Mouse (Mus musculus): ENCODE results near the gene Stk16. TPM values are rescaled to one million over a fixed set of nuclear protein-coding genes. Genes with fewer than 3 reads are reported as not detected.

Stk16 gene
- polyA plus RNA-seq, 1 experiment = not detected

DNA sequence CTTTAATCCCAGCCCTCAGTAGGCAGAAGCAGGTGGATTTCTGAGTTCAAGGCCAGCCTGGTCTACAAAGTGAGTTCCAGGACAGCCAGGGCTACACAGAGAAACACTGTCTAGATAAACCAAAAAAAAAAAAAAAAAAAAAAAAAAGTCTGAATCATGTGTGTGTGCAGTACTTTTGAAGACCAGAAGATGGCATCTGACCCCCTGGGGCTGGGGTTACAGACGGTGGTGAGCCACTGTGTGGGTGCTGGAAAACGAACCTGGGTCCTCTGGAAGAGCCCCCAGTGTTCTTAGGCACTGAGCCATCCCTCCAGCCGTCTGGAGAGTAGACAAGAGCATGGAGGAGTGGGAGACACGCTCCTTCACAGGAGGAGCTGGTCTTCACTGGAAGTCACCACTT is 28.5 kb upstream of the Stk16 start:
- Histone ChIP-seq H3K4me3 (ENCODE audit: insufficient read depth, low read depth, low read length) (no peak overlapping the region), H3K27ac (ENCODE audit: insufficient read depth, low read depth, low read length) (no peak overlapping the region), H3K4me1 (ENCODE audit: control insufficient read depth, insufficient read depth, low read length) (peaks cover 11% of the 10 kb centered on the region)
- 73% methylated on average over 4 of the region's 4 CpGs for WGBS
- TF ChIP-seq CTCF (IDR thresholded peaks at IDR 0.05; ENCODE audit: insufficient read depth, low read depth, low read length) (no peak; the same call in 1 of the 2 replicates), POLR2A (IDR thresholded peaks at IDR 0.05; ENCODE audit: insufficient read depth, low read depth, low read length) (no peak)

DNA sequence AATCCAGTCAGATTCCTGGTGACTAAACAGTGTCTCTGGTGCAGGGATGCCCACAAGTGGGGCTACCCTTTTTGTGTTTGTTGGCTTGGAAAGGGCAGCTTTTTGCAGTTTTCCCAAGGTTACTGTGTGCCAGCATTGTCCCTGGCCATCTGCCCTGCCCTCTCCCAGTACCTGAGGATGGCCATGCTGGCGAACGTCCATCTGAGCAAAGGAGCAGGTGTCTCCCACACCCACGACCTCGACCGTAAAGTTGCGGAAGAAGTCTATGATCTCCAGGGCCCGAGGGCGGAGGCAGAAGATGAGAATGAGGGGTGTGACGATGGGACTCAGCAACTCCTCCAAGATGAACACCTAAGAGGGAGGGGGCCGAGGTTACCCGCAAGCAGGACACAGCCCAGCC is 25.1 kb upstream of the Stk16 start:
- H3K27ac ChIP-seq (ENCODE audit: insufficient read depth, low read depth, low read length) = no peak overlapping the region
- no peak for TF ChIP-seq POLR2A (IDR thresholded peaks at IDR 0.05; ENCODE audit: insufficient read depth, low read depth, low read length)
- TF ChIP-seq CTCF (IDR thresholded peaks at IDR 0.05; ENCODE audit: insufficient read depth, low read depth, low read length) = no peak
- no peak overlapping the region for H3K4me3 ChIP-seq (ENCODE audit: insufficient read depth, low read depth, low read length)
- H3K4me1 ChIP-seq (ENCODE audit: control insufficient read depth, insufficient read depth, low read length) = peaks cover 6% of the 10 kb centered on the region
- 92% methylated on average over 11 of the region's 11 CpGs for WGBS

DNA sequence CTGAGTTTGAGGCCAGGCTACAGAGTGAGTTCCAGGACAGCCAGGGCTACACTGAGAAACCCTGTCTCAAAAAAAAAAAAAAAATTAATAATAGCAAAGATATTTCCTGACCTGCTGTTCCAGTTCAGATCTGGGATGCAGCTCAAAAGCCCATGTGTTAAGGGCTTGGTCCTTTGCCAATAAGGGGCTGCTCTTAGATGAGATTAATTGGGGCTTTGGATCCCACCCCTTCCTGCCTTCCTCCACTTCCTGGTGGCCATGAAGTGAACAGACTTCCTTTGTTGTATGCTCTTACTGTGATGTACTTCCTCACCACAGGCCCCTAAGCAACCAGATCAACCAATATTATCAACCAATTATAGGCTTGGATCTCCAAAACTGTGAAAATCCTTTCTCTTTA is 23.5 kb upstream of the Stk16 start:
- no peak overlapping the region for H3K27ac ChIP-seq (ENCODE audit: insufficient read depth, low read depth, low read length)
- TF ChIP-seq POLR2A (IDR thresholded peaks at IDR 0.05; ENCODE audit: insufficient read depth, low read depth, low read length) (no peak), CTCF (IDR thresholded peaks at IDR 0.05; ENCODE audit: insufficient read depth, low read depth, low read length) (no peak)

DNA sequence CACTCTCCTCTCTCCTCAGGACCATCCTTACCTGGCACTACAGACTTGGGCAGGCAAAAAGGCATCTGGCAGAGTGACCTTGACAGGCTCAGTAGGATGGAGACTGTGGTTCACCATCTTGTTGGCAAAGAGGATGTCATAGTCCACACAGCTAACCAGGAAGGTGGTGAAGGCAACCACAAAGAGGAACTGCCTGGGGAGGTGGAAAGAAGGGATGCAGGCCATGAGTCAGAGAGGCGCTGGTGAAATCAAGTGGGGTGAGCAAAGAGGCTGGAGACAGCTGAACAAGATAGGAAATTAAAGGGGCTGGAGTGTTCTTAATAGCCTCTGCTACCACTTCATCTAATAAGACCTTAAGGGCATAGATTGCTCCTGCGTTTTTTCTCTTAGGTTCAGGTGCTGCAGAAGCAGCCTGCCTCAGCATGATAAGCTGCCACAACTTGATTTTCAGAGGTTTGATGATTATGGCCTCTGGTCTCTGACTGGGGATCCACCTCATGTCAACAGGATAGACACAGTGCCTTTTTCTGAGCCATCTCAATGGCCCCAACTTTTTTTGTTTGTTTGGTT is 22.6 kb upstream of the Stk16 start:
- peaks cover 10% of the 10 kb centered on the region for H3K4me1 ChIP-seq (ENCODE audit: control insufficient read depth, insufficient read depth, low read length)
- 48% methylated on average over 2 of the region's 2 CpGs for WGBS
- no peak overlapping the region for H3K4me3 ChIP-seq (ENCODE audit: insufficient read depth, low read depth, low read length)
- TF ChIP-seq POLR2A (IDR thresholded peaks at IDR 0.05; ENCODE audit: insufficient read depth, low read depth, low read length) (no peak), CTCF (IDR thresholded peaks at IDR 0.05; ENCODE audit: insufficient read depth, low read depth, low read length) (no peak)
- H3K27ac ChIP-seq (ENCODE audit: insufficient read depth, low read depth, low read length) = no peak overlapping the region

More for the DNA sequence above, 23.5 kb upstream of the Stk16 start:
- Histone ChIP-seq H3K4me3 (ENCODE audit: insufficient read depth, low read depth, low read length) (no peak overlapping the region), H3K4me1 (ENCODE audit: control insufficient read depth, insufficient read depth, low read length) (peaks cover 10% of the 10 kb centered on the region)

DNA sequence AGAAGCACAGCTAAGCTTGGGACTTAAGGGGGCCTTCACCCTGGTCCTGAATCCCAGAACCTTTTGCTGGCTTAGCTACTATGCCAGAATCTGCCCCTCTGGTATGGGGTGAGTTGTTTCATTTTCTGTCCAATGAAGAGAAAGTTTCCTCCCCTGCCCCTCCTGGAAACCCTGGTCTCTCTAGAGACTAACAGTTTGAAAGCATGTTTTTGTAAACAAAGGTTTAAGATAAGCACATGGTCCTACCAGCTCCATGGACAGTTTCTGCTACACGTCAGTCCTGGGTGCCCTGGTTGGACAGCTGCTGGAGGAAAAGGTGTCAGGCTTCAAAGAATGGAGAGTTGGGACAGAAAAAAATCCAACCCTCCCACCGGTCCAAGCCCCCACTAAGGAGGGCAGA is 20.1 kb upstream of the Stk16 start:
- Histone ChIP-seq H3K27ac (ENCODE audit: insufficient read depth, low read depth, low read length) (no peak overlapping the region), H3K4me3 (ENCODE audit: insufficient read depth, low read depth, low read length) (peak overlapping the region; percentile 84; the same call in 1 of the 2 replicates), H3K4me1 (ENCODE audit: control insufficient read depth, insufficient read depth, low read length) (peaks cover 10% of the 10 kb centered on the region)
- 71% methylated on average over 2 of the region's 2 CpGs for WGBS
- no peak for TF ChIP-seq POLR2A (IDR thresholded peaks at IDR 0.05; ENCODE audit: insufficient read depth, low read depth, low read length)
- no peak for TF ChIP-seq CTCF (IDR thresholded peaks at IDR 0.05; ENCODE audit: insufficient read depth, low read depth, low read length)

DNA sequence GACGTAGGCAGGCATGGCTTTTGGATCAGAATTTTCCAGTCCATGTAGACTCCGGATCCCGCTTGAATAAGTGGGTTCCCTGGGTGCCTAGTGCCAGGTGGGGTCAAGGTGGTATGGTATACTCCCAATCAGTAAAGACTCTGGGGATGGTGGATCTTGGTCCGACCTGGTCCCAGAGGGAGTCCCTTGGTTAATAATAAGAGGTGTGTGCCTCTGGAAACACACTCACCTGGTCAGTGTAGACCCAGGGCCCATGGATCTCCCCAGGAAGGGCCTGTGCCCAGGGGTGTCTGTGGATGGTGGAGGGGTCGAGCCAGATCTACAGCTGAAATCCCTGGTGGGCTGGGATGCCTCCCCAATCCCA is 19.4 kb upstream of the Stk16 start:
- H3K4me1 ChIP-seq (ENCODE audit: control insufficient read depth, insufficient read depth, low read length) = peaks cover 10% of the 10 kb centered on the region
- no peak; the same call in 1 of the 2 replicates for TF ChIP-seq POLR2A (IDR thresholded peaks at IDR 0.05; ENCODE audit: insufficient read depth, low read depth, low read length)
- TF ChIP-seq CTCF (IDR thresholded peaks at IDR 0.05; ENCODE audit: insufficient read depth, low read depth, low read length) = no peak
- WGBS = 36% methylated on average over 5 of the region's 5 CpGs
- H3K27ac ChIP-seq (ENCODE audit: insufficient read depth, low read depth, low read length) = no peak overlapping the region
- H3K4me3 ChIP-seq (ENCODE audit: insufficient read depth, low read depth, low read length) = peak overlapping the region; percentile 84

DNA sequence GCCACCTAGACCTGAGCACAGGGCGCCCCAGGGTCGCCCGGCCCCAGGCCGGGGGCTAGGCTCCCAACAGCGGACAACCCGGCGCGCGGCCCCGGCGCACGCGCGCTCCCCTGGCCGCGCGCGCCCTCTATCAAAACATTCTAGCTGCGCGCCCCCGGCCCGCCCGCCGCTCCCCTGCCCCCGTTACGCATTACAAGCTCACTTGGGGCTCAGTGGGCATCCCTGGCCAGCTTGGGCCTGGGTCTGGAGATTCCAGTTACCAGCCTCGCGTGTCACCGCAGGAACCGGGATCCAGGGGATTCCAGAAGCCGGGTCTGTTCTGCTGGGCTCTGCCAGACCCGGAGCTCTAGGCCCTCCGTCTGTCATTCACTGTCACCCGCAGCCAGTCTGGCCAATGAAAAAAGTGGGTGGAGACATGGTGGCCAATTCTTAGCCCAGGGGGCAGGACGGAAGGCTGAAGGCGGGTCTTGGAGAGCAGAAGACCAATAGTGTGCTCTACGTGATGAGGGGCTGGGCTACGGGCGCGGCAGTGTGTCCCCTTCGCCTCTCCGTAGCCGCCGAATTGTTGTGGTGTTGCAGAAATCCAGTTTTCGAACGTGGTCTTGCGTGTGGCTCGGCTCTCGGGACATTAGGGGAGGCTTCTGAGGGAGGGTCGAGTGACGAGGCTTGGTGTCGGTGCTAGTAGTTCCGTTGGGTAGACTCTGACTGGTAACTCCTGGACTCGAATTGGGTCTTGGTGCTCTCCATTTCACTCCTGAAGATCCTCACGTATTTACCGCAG is 18.8 kb upstream of the Stk16 start, which contains the start of the genes Ankzf1 and Atg9a:
TSS of gene Ankzf1 (plus strand) at position 530 of the 781 bp plus-strand sequence.
TSS of gene Atg9a (minus strand) at position 575 of the 781 bp plus-strand sequence.
- Histone ChIP-seq H3K27ac (ENCODE audit: insufficient read depth, low read depth, low read length) (peak within 1 kb of the TSS; percentile 66), H3K4me3 (ENCODE audit: insufficient read depth, low read depth, low read length) (peak within 1 kb of the TSS; percentile 84), H3K4me1 (ENCODE audit: control insufficient read depth, insufficient read depth, low read length) (peaks cover 10% of the 10 kb centered on the region)
- TF ChIP-seq CTCF (IDR thresholded peaks at IDR 0.05; ENCODE audit: insufficient read depth, low read depth, low read length) = no peak
- TF ChIP-seq POLR2A (IDR thresholded peaks at IDR 0.05; ENCODE audit: insufficient read depth, low read depth, low read length) = peak; percentile 89
- under 1% methylated on average over 56 of the region's 56 CpGs for WGBS

DNA sequence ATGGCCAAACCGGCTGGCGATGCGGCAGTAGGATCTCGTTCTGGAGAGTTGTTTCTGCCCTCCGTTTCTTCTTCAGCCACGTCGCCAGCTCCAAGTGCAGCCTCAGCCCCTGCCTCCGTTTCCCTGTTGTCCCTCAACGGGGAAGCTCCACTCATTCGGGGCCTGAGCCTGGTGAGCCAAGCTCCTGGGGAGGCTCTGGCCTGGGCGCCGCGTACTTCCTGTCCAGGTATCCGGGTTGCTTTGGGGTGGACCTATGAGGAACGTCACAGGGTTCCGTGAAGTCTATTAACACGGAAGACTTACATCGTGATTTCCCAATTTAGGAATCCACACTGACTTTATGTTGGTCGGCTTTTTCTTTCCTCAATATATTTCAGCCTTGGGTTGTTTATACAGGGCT is 18.2 kb upstream of the Stk16 start:
- H3K4me1 ChIP-seq (ENCODE audit: control insufficient read depth, insufficient read depth, low read length) = peaks cover 10% of the 10 kb centered on the region
- under 1% methylated on average over 19 of the region's 19 CpGs for WGBS

DNA sequence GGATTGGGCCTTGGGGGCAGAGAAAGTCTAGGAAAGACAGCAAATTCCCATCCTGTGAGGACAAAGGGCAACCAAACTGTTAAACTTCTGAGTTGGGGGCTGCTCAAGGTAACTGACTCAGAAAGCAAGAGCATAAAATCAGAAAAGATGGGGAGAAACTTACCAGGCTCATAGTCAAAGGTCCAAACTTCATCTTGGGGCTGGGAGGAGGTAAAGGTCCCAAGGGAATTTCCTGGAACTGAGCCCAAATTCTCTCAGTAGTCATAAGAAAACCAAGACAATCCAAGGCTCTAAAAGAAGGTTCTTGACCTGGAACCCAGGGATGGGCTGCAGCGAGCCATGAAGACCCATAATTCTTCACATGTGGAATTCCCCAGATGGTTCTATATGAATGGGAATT is 9.4 kb upstream of the Stk16 start:
- no peak overlapping the region for H3K27ac ChIP-seq (ENCODE audit: insufficient read depth, low read depth, low read length)
- TF ChIP-seq POLR2A (IDR thresholded peaks at IDR 0.05; ENCODE audit: insufficient read depth, low read depth, low read length) (no peak), CTCF (IDR thresholded peaks at IDR 0.05; ENCODE audit: insufficient read depth, low read depth, low read length) (no peak)
- WGBS = 91% methylated on average over 1 of the region's 1 CpGs
- H3K4me1 ChIP-seq (ENCODE audit: control insufficient read depth, insufficient read depth, low read length) = no peaks in the 10 kb centered on the region
- no peak overlapping the region for H3K4me3 ChIP-seq (ENCODE audit: insufficient read depth, low read depth, low read length)

More for the DNA sequence above, 18.2 kb upstream of the Stk16 start:
- H3K4me3 ChIP-seq (ENCODE audit: insufficient read depth, low read depth, low read length) = peak overlapping the region; percentile 68
- TF ChIP-seq POLR2A (IDR thresholded peaks at IDR 0.05; ENCODE audit: insufficient read depth, low read depth, low read length) (no peak), CTCF (IDR thresholded peaks at IDR 0.05; ENCODE audit: insufficient read depth, low read depth, low read length) (no peak)
- 0 out of 2 replicates have a peak overlapping the region, but pooled peaks have one; percentile 41 for H3K27ac ChIP-seq (ENCODE audit: insufficient read depth, low read depth, low read length)
